Mouse (Mus musculus) layer of hippocampus, adult 8-10 months (tissue): ENCODE measurements at regions not wholly inside any gene's neighbourhood (a gene's known extent, or its start where the extent isn't known, plus 50 kb on each side); places are given as distances from the start of the nearest gene placed in this dataset.
"Not testable (repeated sequence)": the region's sequence is repeated elsewhere in the genome, so short reads cannot be mapped to it uniquely, and the experiment has no call there.

Experiments used
- DNase-seq, 2 experiments: peaks; one replicate each; pipeline ENCODE4 v3.0.0; 2022; ENCODE audit warnings: low spot score in 2 of 2

DNA sequence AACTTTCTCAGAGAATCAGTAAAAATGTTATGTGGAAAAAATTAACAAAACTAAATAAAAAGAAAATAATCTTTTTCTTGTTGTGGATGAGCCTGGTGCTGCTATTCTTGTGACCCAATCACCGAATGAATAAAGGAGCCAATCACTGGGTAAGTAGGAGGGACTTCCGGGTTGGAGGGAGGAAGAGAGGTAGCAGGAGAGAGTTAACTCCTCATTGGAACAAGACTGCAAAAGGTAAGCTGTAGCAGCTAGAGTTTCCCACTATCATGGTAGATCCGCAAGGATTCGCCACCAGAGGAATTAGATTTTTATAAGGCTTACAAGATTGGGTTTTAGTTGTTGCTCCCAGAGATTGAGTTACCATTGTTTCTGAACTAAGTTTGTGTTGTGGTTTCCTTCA is 87.8 kb upstream of the Vldlr start:
- not testable (repeated sequence) for DNase-seq

GRCm38 (mm10) chr19:27134360-27134759 is 81.9 kb upstream of the Vldlr start:
- no peak for DNase-seq

DNA sequence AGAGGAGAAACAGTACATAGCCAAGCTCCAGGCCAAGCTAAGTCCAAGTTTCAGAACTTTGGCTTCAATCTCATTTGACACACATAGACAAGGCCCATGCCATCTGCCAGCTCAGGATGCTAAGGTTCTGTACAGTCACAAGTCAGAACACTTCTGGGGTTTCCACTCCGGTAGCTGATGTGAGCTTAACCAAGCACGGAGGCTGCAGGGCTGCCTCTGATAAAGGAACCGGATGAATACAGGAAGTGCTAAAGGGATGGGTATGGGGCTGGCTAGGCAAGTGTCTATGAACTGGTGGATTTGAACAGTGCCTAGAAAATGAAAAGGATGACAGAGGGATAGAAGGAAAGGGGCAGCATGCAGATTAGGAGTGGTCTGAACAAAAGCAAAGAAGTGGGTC is 75.4 kb upstream of the Vldlr start:
- no peak for DNase-seq

DNA sequence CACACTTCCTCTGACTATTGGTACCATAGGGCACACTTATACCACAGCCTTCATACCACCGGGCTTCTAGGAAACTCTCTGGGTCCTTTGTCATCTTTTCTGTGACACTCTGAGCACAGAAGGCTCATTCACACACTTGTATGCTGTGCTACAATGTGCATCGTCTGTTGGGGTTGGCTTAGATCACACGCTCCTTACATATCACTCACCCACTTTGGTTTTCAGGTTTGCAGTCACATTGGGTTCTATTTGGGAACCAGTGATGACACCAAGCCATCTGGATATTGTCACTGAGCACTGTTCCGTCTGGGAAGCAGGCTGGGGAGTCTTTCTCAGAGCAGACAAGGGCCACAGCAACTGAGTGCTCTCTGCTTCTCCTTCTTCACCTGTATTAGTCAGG is 74.1 kb upstream of the Vldlr start:
- DNase-seq, result no peak

DNA sequence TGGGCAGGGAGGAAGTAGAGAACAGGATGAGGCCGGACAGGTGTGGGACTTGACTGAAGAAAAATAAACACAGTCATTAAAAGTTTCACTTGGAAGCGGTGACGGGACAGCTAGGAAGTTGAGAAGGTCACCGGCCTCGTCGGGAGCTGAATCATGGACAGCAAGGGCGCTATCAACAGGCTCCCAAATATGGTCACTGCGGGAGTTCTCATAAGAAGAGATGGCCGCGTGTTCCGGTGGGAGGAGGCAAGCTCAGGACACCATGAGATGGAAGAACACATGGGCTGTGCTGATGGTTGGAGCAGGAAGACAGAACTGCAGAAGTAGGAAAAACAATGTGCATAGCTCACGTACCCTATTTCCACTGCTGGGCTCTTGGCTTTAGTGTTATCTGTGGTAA is 68.9 kb upstream of the Vldlr start:
- DNase-seq, result no peak

DNA sequence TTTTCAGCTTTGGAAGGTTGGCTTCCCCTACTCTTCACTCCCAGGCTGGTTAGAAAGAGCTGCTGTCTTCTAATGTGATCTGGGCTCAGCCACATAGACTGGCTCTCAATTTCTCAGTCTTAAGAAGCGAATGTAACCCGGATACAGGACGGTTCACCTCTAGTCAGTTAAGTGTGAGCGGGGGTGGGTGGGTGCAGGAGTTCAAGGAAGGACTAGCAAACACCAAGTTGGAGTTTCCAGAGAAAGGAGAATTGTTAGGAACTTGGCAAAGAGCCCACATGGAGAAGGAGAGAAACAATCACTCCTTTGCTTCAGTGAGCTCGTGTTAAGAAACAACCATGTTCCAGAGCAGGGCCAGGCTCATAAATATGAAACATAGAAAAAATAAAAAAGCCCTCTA is 68.0 kb upstream of the Vldlr start:
- no peak for DNase-seq

GRCm38 (mm10) chr19:27149567-27149966 is 66.7 kb upstream of the Vldlr start:
- DNase-seq, result no peak

DNA sequence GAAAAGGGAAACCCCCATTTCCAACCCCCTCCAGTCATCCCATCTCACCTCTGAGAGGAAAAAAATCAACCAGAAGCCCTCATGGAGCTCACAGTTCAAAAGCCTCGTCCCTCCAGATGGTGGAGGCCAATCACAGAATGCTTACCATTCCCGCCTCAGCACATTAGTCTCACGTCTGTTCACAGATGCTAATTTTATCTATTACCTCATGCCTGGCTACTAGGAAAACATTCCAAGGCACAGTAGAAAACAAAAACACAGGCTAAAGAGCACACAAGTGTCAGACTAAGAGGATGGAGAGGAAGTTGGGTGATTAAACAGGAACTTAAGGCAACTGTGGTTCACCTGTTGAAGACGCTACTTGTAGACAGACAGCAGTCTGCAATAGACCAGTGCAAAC is 54.4 kb upstream of the Vldlr start:
- DNase-seq, result no peak
